Mouse (Mus musculus) heart, postnatal 0 days (tissue): ENCODE data around the gene Adrm1.

Experiments used
- CTCF ChIP-seq: IDR thresholded peaks from 2 replicates; pipeline ENCODE4 v1.5.1; 2016; ENCODE audit warnings: antibody characterized with exemption, control low read depth, low read depth
- EP300 ChIP-seq: IDR thresholded peaks from 2 replicates; pipeline ENCODE4 v1.6.1; 2016; ENCODE audit warnings: antibody characterized with exemption, low read depth

DNA sequence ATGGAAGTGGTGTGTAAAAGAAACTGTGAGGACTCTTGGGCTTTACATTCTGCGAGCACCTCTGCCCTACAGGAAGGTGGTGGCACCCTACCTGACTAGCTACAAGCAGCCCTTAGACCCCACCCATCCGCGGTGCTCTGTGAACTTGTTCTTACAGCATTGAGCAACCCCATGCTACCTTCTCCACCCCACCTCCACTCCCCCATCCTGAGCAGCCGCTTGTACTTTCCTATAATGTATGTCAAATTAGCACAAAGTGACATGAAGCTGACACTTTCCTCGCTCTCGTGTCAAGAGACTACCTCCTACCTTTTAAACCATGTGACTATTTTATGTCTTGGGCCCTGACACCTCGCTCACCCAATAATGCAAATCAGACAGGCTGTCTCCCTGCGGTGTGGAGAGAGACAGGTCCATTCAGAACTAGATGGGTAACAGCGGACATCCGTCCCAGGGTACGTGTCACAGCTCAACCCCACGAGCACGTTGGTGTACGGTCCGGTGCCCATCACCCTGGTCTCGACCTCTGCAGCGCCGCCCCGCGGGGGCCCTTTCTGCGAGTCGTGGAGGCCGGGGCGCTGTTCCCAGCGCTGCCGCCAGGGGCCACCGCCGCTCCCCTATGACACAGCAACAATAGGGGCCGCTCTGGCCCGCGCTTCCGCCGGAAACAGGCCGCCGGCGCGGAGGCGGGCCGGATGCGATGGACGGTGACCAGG is at the start of gene Adrm1:
- peak; percentile 96 for TF ChIP-seq CTCF
- TF ChIP-seq EP300: peak; percentile 87
